Comparison of ENCODE assay signal across 10 mouse cellular contexts in the genomic region with DNA sequence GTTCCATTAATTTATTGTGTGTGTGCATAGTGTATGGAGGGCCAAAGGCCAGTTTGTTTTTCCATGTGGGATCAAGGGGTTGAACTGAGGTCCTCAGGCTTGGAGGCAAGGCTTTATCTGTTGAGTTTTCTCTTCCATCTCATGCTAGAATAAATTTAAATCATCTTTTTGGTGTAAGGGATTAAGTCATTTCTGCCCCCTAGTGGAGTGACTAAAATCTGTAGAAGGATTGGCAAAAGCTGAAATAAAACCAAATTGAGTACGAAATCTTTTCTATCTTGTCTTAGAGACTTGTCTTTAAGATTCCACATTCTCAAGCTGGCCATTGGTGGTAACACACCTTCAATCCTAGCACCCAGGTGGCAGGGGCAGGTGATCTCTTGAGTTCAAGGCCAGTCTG. TPM values are rescaled to one million over a fixed set of nuclear protein-coding genes. Genes with fewer than 3 reads are reported as not detected.
DNase-seq lines count a peak whose midpoint lies in the region; ATAC-seq and TF ChIP-seq lines count a peak whose summit lies in the region.
"Had no signal": no experiment of that assay in that cellular context is flagged by ENCODE, and none has a peak within 500 bp of the region (broad histone marks: within the 10 kb centered on the region; RNA-seq: fewer than 3 reads in every experiment).

No protein-coding gene starts in this region.

- no peaks in the 10 kb centered on the region for H3K27me3 ChIP-seq in hindbrain, embryonic 14.5 days (ENCODE audit: control insufficient read depth, insufficient read depth, low read length)
- no peaks in the 10 kb centered on the region for H3K27me3 ChIP-seq in hindbrain, embryonic 13.5 days
- no peaks in the 10 kb centered on the region for H3K27me3 ChIP-seq in midbrain, embryonic 14.5 days (ENCODE audit: control insufficient read depth, insufficient read depth, low read length)
- no peaks in the 10 kb centered on the region for H3K27me3 ChIP-seq in midbrain, embryonic 15.5 days (replicated peaks)
- H3K27me3 ChIP-seq in stomach, postnatal 0 days (ENCODE audit: control insufficient read depth, insufficient read depth, low read length): no peaks in the 10 kb centered on the region
- H3K27me3 ChIP-seq: lung, embryonic 15.5 days had no signal

- peaks cover 20% of the 10 kb centered on the region for H3K36me3 ChIP-seq in hindbrain, embryonic 14.5 days (replicated peaks; ENCODE audit: control insufficient read depth, insufficient read depth)
- peaks cover 20% of the 10 kb centered on the region for H3K36me3 ChIP-seq in hindbrain, embryonic 13.5 days
- H3K36me3 ChIP-seq in midbrain, embryonic 14.5 days (ENCODE audit: control insufficient read depth, insufficient read depth, low read length): peaks cover 21% of the 10 kb centered on the region
- H3K36me3 ChIP-seq in midbrain, embryonic 15.5 days (replicated peaks): peaks cover 11% of the 10 kb centered on the region
- H3K36me3 ChIP-seq in stomach, postnatal 0 days (ENCODE audit: control insufficient read depth, insufficient read depth, low read length): peaks cover under 1% of the 10 kb centered on the region

- H3K4me3 ChIP-seq in hindbrain, embryonic 14.5 days (replicated peaks; ENCODE audit: low read length): no peak overlapping the region
- H3K4me3 ChIP-seq in hindbrain, embryonic 13.5 days: no peak overlapping the region
- no peak overlapping the region for H3K4me3 ChIP-seq in midbrain, embryonic 14.5 days (replicated peaks; ENCODE audit: low read depth, low read length)
- H3K4me3 ChIP-seq in midbrain, embryonic 15.5 days: no peak overlapping the region
- no peak overlapping the region for H3K4me3 ChIP-seq in stomach, postnatal 0 days (ENCODE audit: low read depth, low read length)
- H3K4me3 ChIP-seq: hindbrain, embryonic 10.5 days; lung, embryonic 15.5 days had no signal

- H3K9ac ChIP-seq in hindbrain, embryonic 14.5 days: no peak overlapping the region
- no peak overlapping the region for H3K9ac ChIP-seq in hindbrain, embryonic 13.5 days
- H3K9ac ChIP-seq in midbrain, embryonic 14.5 days (replicated peaks; ENCODE audit: low read length): no peak overlapping the region
- no peak overlapping the region for H3K9ac ChIP-seq in midbrain, embryonic 15.5 days
- H3K9ac ChIP-seq in stomach, postnatal 0 days (ENCODE audit: low read length): no peak overlapping the region
- H3K9ac ChIP-seq: lung, embryonic 15.5 days had no signal

- H3K9me3 ChIP-seq in hindbrain, embryonic 14.5 days (ENCODE audit: control insufficient read depth, low read length): no peaks in the 10 kb centered on the region
- H3K9me3 ChIP-seq in hindbrain, embryonic 13.5 days: no peaks in the 10 kb centered on the region
- no peaks in the 10 kb centered on the region for H3K9me3 ChIP-seq in midbrain, embryonic 14.5 days (ENCODE audit: control insufficient read depth, low read length)
- H3K9me3 ChIP-seq in midbrain, embryonic 15.5 days: no peaks in the 10 kb centered on the region
- no peaks in the 10 kb centered on the region for H3K9me3 ChIP-seq in stomach, postnatal 0 days (ENCODE audit: control insufficient read depth, low read length)
- H3K9me3 ChIP-seq: hindbrain, embryonic 10.5 days; lung, embryonic 15.5 days had no signal

- 83% methylated on average over 1 of the region's 1 CpGs for WGBS in hindbrain, embryonic 14.5 days
- 82% methylated on average over 1 of the region's 1 CpGs for WGBS in hindbrain, embryonic 13.5 days
- 84% methylated on average over 1 of the region's 1 CpGs for WGBS in midbrain, embryonic 14.5 days
- WGBS in midbrain, embryonic 15.5 days: 69% methylated on average over 1 of the region's 1 CpGs
- 68% methylated on average over 1 of the region's 1 CpGs for WGBS in stomach, postnatal 0 days

- peaks cover 40% of the 10 kb centered on the region for H3K4me1 ChIP-seq in hindbrain, embryonic 14.5 days (replicated peaks; ENCODE audit: control insufficient read depth, insufficient read depth, low read length)
- H3K4me1 ChIP-seq in hindbrain, embryonic 13.5 days (replicated peaks): peaks cover 62% of the 10 kb centered on the region
- peaks cover 39% of the 10 kb centered on the region for H3K4me1 ChIP-seq in midbrain, embryonic 14.5 days (ENCODE audit: control insufficient read depth, insufficient read depth, low read length)
- peaks cover 55% of the 10 kb centered on the region for H3K4me1 ChIP-seq in midbrain, embryonic 15.5 days
- peaks cover 9% of the 10 kb centered on the region; the same call in 1 of the 2 replicates for H3K4me1 ChIP-seq in stomach, postnatal 0 days (replicated peaks; ENCODE audit: control insufficient read depth, insufficient read depth)

- no peak overlapping the region for H3K27ac ChIP-seq in hindbrain, embryonic 14.5 days
- no peak overlapping the region for H3K27ac ChIP-seq in hindbrain, embryonic 13.5 days
- no peak overlapping the region for H3K27ac ChIP-seq in midbrain, embryonic 14.5 days (replicated peaks; ENCODE audit: low read depth, low read length)
- H3K27ac ChIP-seq in midbrain, embryonic 15.5 days: no peak overlapping the region
- H3K27ac ChIP-seq in stomach, postnatal 0 days (replicated peaks): no peak overlapping the region
- H3K27ac ChIP-seq: hindbrain, embryonic 10.5 days; lung, embryonic 15.5 days had no signal

- peak; percentile 61 for DNase-seq in hindbrain, embryonic 14.5 days (ENCODE audit: low spot score)
- DNase-seq in midbrain, embryonic 14.5 days: peak; percentile 67
- peak; percentile 70 for DNase-seq in NIH3T3 (ENCODE audit: low read depth)
- DNase-seq in stomach, postnatal 0 days (ENCODE audit: low spot score): no peak
- DNase-seq: gastrocnemius, postnatal 36 days had no signal

- TF ChIP-seq CTCF in stomach, postnatal 0 days (IDR thresholded peaks at IDR 0.05; ENCODE audit: low read depth): peak; percentile 74

- no peak for ATAC-seq in hindbrain, embryonic 14.5 days (ENCODE audit: low FRiP score)
- no peak for ATAC-seq in hindbrain, embryonic 13.5 days (ENCODE audit: low FRiP score)
- no peak for ATAC-seq in midbrain, embryonic 14.5 days (ENCODE audit: low FRiP score, low TSS enrichment)
- ATAC-seq in midbrain, embryonic 15.5 days (replicated peaks): no peak
- ATAC-seq in stomach, postnatal 0 days (ENCODE audit: low FRiP score, low TSS enrichment): no peak
- ATAC-seq in frontal cortex, adult (ENCODE audit: low TSS enrichment): no peak

- H3K4me2 ChIP-seq in hindbrain, embryonic 14.5 days (replicated peaks): no peak overlapping the region
- H3K4me2 ChIP-seq in hindbrain, embryonic 13.5 days: no peak overlapping the region
- no peak overlapping the region for H3K4me2 ChIP-seq in midbrain, embryonic 14.5 days (ENCODE audit: low read length)
- H3K4me2 ChIP-seq in midbrain, embryonic 15.5 days: no peak overlapping the region
- no peak overlapping the region for H3K4me2 ChIP-seq in stomach, postnatal 0 days (replicated peaks; ENCODE audit: low read depth)
- H3K4me2 ChIP-seq: lung, embryonic 15.5 days had no signal

- no peak for TF ChIP-seq EP300 in stomach, postnatal 0 days (optimal IDR thresholded peaks at IDR 0.05)

RNA-seq across cellular contexts. Expression of gene Oaz2, which starts 15.2 kb away (rescaled TPM):
- 280 and 287 TPM in 2 replicates for polyA plus RNA-seq in hindbrain, embryonic 14.5 days (2014; fragmentation: Nextera tagmentation; extraction: Ambion mirVana)
- polyA plus RNA-seq in hindbrain, embryonic 13.5 days (2015; fragmentation: Nextera tagmentation; extraction: Ambion mirVana): 403 and 404 TPM in 2 replicates
- polyA plus RNA-seq in midbrain, embryonic 14.5 days (2014; fragmentation: Nextera tagmentation; extraction: Ambion mirVana): 258 and 300 TPM in 2 replicates
- polyA plus RNA-seq in midbrain, embryonic 15.5 days (2015; fragmentation: Nextera tagmentation; extraction: Ambion mirVana): 401 and 421 TPM in 2 replicates
- 138 and 144 TPM in 2 replicates for polyA plus RNA-seq in stomach, postnatal 0 days (2015; fragmentation: Nextera tagmentation; extraction: Ambion mirVana)

RNA-seq across cellular contexts. Expression of gene Rbpms2, which starts 53.5 kb away (rescaled TPM):
- polyA plus RNA-seq in hindbrain, embryonic 14.5 days (2014; fragmentation: Nextera tagmentation; extraction: Ambion mirVana): 4.0 and 4.7 TPM in 2 replicates
- polyA plus RNA-seq in hindbrain, embryonic 13.5 days (2015; fragmentation: Nextera tagmentation; extraction: Ambion mirVana): 5.0 and 5.4 TPM in 2 replicates
- polyA plus RNA-seq in midbrain, embryonic 14.5 days (2014; fragmentation: Nextera tagmentation; extraction: Ambion mirVana): 2.4 and 3.5 TPM in 2 replicates
- polyA plus RNA-seq in midbrain, embryonic 15.5 days (2015; fragmentation: Nextera tagmentation; extraction: Ambion mirVana): 3.6 and 3.8 TPM in 2 replicates
- 18.1 and 19.9 TPM in 2 replicates for polyA plus RNA-seq in stomach, postnatal 0 days (2015; fragmentation: Nextera tagmentation; extraction: Ambion mirVana)
